Mouse (Mus musculus) olfactory bulb, adult 2 months (tissue): ENCODE results near the gene Dkk3. TPM values are rescaled to one million over a fixed set of nuclear protein-coding genes. Genes with fewer than 3 reads are reported as not detected.
A peak's percentile ranks its signal among the peaks of the same experiment; 100 is the strongest.

Experiments used
- H3K27ac ChIP-seq: fragments of 200-500 bp; 2 replicates; pipeline ENCODE4 v1.5.1; 2012; ENCODE audit warnings: low read depth, low read length; ENCODE audit not compliant: insufficient read depth
- H3K4me1 ChIP-seq: fragments of 200-500 bp; 2 replicates; pipeline ENCODE4 v1.6.1; 2012; ENCODE audit warnings: low read length; ENCODE audit not compliant: control insufficient read depth, insufficient read depth
- H3K4me3 ChIP-seq: fragments of 200-500 bp; 2 replicates; pipeline ENCODE4 v1.5.1; 2012; ENCODE audit warnings: mild to moderate bottlenecking, low read depth, low read length, moderate library complexity; ENCODE audit not compliant: insufficient read depth
- CTCF ChIP-seq: fragments of 200-500 bp; IDR thresholded peaks from 2 replicates; pipeline ENCODE4 v1.5.1; 2012; ENCODE audit warnings: low read depth, mild to moderate bottlenecking, low read length, moderate library complexity; ENCODE audit not compliant: insufficient read depth
- POLR2A ChIP-seq: fragments of 200-500 bp; IDR thresholded peaks from 2 replicates; pipeline ENCODE4 v1.6.1; 2012; ENCODE audit warnings: mild to moderate bottlenecking, low read depth, low read length, moderate library complexity; ENCODE audit not compliant: insufficient read depth
- WGBS: fragments of 180-500 bp; shearing (Covaris S2); methylation state at CpG from one replicate; pipeline ENCODE4 v1.1.7; 2018; 5-methylcytosine and 5-hydroxymethylcytosine counted together
- polyA plus RNA-seq: library from polyadenylated mRNA; stranded (reverse); fragments of >200 nt; gene quantifications from 2 replicates; pipeline ENCODE4 v1.2.4, GENCODE M21; 2012; ENCODE audit warnings: low replicate concordance; ENCODE audit not compliant: missing spikeins, insufficient read depth, insufficient read length

Dkk3 gene
- polyA plus RNA-seq, 1 experiment = not detected

GRCm38 (mm10) chr7:112127954-112128353, 30.9 kb downstream of the Dkk3 start:
- WGBS = 65% methylated on average over 4 of the region's 4 CpGs
- no peak for TF ChIP-seq CTCF
- no peak for TF ChIP-seq POLR2A
- Histone ChIP-seq H3K27ac (no peak overlapping the region), H3K4me3 (no peak overlapping the region), H3K4me1 (peaks cover 6% of the 10 kb centered on the region; the same call in 1 of the 2 replicates)

- WGBS = 82% methylated on average over 5 of the region's 5 CpGs
- no peak overlapping the region for H3K27ac ChIP-seq
- peaks cover 6% of the 10 kb centered on the region; the same call in 1 of the 2 replicates for H3K4me1 ChIP-seq
- no peak overlapping the region for H3K4me3 ChIP-seq
- TF ChIP-seq POLR2A (no peak), CTCF (no peak)
Observed at GRCm38 (mm10) chr7:112127085-112127637, 31.7 kb downstream of the Dkk3 start.

GRCm38 (mm10) chr7:112125625-112126260, 33.1 kb downstream of the Dkk3 start:
- TF ChIP-seq CTCF = no peak
- Histone ChIP-seq H3K27ac (no peak overlapping the region), H3K4me1 (peaks cover 10% of the 10 kb centered on the region; the same call in 1 of the 2 replicates), H3K4me3 (no peak overlapping the region)
- 82% methylated on average over 7 of the region's 7 CpGs for WGBS

- no peak overlapping the region for H3K4me3 ChIP-seq
- peaks cover 8% of the 10 kb centered on the region; the same call in 1 of the 2 replicates for H3K4me1 ChIP-seq
- 82% methylated on average over 5 of the region's 5 CpGs for WGBS
- TF ChIP-seq POLR2A = no peak
- no peak for TF ChIP-seq CTCF
- no peak overlapping the region for H3K27ac ChIP-seq
Observed at GRCm38 (mm10) chr7:112123612-112124011, 35.2 kb downstream of the Dkk3 start.

GRCm38 (mm10) chr7:112121866-112122500, 36.9 kb downstream of the Dkk3 start:
- 82% methylated on average over 11 of the region's 11 CpGs for WGBS

GRCm38 (mm10) chr7:112120861-112121810, 37.7 kb downstream of the Dkk3 start:
- TF ChIP-seq CTCF = no peak
- no peak for TF ChIP-seq POLR2A
- H3K27ac ChIP-seq = no peak overlapping the region
- WGBS = 75% methylated on average over 11 of the region's 11 CpGs
- H3K4me3 ChIP-seq = no peak overlapping the region
- H3K4me1 ChIP-seq = peaks cover 14% of the 10 kb centered on the region

More at GRCm38 (mm10) chr7:112121866-112122500, 36.9 kb downstream of the Dkk3 start:
- Histone ChIP-seq H3K4me3 (no peak overlapping the region), H3K27ac (no peak overlapping the region), H3K4me1 (peaks cover 14% of the 10 kb centered on the region)
- peak; percentile 4; the same call in 1 of the 2 replicates for TF ChIP-seq CTCF
- no peak for TF ChIP-seq POLR2A

- H3K4me3 ChIP-seq = no peak overlapping the region
- 85% methylated on average over 7 of the region's 7 CpGs for WGBS
- H3K27ac ChIP-seq = no peak overlapping the region
- TF ChIP-seq POLR2A (no peak), CTCF (no peak)
- H3K4me1 ChIP-seq = peaks cover 14% of the 10 kb centered on the region
Observed at GRCm38 (mm10) chr7:112119248-112119647, 39.6 kb downstream of the Dkk3 start.

- peaks cover 14% of the 10 kb centered on the region for H3K4me1 ChIP-seq
- 68% methylated on average over 7 of the region's 7 CpGs for WGBS
- H3K4me3 ChIP-seq = no peak overlapping the region
- H3K27ac ChIP-seq = no peak overlapping the region
- TF ChIP-seq CTCF = no peak
- no peak for TF ChIP-seq POLR2A
Observed at GRCm38 (mm10) chr7:112118086-112118485, 40.8 kb downstream of the Dkk3 start.
